Mouse (Mus musculus) left cerebral cortex, postnatal 25 days (tissue): ENCODE data around the gene Apeh. TPM values are rescaled to one million over a fixed set of nuclear protein-coding genes. Genes with fewer than 3 reads are reported as not detected.

Experiments used
- DNase-seq, 2 experiments: peaks; one replicate each; pipeline ENCODE4 v3.0.0; 2022; ENCODE audit warnings: low spot score in 2 of 2, mixed read lengths in 1 of 2
- intact Hi-C: fragments of 180-260 bp; cut with DNase I; formaldehyde crosslinking; loops from one replicate; pipeline ENCODE4 v1.15.1; 2025
- total RNA-seq, 2 experiments: library from RNA; stranded (reverse); gene quantifications; 2 replicates each; pipeline ENCODE4 v1.2.3; 2021

Gene Apeh
- total RNA-seq, 2 experiments from 2014 or later, result 29.8 to 36.9 TPM

GRCm38 (mm10) chr9:108121170-108121969 is 27.0 kb upstream of the Apeh start:
- no peak for DNase-seq
- intact Hi-C loops, result no loop called here

DNA sequence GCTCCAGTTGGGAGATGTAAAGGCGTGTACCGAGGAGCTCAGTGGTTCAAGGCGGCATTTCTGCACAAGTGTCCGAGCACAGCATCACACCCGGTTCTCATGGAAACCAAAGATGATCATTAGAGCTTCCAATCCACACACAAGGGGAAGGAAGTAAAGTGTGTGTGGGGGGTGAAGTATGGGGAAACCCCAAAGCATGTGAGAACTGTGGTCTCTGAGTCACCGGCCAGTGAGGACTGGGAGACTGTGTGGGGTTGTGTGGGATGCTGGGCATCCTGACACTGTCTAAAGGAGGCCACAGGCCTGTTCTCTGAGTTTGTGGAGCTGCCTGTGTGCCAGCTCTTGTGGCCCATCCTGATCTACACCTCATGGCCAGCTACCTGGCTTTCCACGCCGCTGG is 26.3 kb upstream of the Apeh start:
- intact Hi-C loops, result no loop called here
- DNase-seq, result no peak

GRCm38 (mm10) chr9:108119891-108120411 is 25.5 kb upstream of the Apeh start:
- intact Hi-C loops, result no loop called here

DNA sequence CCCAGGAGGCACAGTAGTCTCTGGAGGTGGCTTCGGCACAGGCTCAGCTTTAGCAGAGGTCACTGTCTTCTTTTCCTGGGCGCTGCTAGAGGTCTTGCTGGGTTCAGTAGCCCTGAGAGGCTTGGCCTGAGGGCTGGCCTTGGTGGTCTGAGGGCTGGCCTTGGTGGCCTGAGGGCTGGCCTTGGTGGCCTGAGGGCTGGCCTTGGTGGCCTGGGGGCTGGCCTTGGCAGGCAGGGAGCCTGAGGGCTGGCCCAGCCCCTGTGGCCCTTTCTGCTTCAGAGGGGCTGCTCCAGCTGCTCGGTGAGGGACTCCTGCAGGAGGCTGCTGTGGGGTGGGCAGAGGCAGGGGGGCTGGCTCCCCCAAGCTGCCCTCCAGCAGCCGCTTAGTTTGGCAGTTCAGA is 22.7 kb upstream of the Apeh start:
- intact Hi-C loops, result no loop called here
- no peak for DNase-seq

More at GRCm38 (mm10) chr9:108119891-108120411, 25.5 kb upstream of the Apeh start:
- peak in 1 of 2 experiments; percentile 57 for DNase-seq

DNA sequence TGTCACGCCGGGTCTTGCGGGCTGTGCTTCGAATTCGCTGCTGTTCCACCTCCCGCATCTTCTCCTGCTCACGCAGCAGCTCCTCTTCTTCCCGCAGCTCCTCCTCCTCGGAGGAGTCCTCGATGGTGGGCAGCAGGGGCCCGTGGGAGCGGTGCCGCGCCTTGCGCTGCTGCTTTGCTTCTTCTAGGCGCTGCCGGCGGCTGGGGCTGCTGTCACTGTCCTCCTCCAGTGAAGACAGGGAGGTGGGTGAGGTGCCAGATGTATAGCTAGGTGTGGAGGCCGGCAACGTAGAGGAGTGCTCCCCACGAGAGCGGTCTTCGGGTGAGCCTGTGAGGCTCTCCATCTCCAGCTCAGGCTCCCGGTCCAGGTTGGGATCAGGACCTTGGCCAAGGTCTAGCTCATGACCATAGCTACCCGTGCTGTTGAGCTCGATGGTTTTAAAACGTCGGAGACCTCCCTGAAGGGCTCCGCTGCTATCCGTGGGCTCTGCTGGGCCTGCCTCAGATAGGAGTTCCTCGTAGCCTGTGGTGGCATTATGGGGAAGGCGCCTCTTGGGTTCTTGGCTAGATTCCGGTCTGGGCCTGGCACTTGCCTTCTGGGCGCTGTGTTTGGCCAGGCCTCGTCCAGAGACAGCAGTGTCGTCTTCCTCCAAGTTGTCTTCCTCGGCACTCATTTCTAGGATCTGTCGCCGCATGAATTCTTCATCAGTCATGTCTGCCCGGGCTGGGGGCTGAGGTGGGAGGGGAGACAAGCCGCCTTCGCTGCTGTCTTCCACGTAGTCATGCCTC is 21.1 kb upstream of the Apeh start:
- DNase-seq, result peak; percentile 50 to 86
- intact Hi-C loops, result loop anchor here (1.0 kb wide), 1 partner anchor 22 kb away; no protein-coding TSS in a partner anchor

DNA sequence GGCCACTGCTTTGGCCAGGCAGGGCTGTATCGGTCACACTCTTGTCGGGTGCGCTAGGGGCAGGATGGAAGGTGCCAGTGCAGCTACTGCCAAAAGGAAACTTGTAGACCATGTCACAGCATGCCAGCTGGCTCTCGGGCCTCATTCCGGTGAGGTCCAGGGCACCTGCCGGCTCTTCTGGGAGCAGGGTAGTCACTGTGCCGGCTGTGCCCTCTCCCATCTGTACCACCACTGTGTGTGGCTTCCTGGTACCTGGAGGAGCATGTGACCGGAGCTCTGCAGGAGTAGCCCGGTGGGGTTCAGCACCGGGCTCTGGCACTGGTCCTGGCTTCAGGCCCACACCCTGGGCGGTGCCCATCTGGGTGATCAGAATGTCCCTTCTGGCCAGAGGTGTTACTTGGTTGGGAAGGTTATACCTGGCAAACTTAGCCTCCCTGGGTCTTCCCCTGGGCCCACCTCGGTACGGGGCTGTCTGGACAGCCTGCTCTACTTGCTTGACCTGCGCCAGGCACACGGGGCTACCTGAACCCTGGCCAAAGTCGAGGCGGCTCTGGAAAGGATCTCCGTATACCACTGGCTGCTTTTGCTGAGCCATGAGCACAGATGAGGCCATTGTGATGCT is 18.4 kb upstream of the Apeh start:
- intact Hi-C loops, result no loop called here
- DNase-seq, result no peak

- intact Hi-C loops, result no loop called here
- no peak for DNase-seq
Observed at GRCm38 (mm10) chr9:108111593-108112121, 17.3 kb upstream of the Apeh start.

DNA sequence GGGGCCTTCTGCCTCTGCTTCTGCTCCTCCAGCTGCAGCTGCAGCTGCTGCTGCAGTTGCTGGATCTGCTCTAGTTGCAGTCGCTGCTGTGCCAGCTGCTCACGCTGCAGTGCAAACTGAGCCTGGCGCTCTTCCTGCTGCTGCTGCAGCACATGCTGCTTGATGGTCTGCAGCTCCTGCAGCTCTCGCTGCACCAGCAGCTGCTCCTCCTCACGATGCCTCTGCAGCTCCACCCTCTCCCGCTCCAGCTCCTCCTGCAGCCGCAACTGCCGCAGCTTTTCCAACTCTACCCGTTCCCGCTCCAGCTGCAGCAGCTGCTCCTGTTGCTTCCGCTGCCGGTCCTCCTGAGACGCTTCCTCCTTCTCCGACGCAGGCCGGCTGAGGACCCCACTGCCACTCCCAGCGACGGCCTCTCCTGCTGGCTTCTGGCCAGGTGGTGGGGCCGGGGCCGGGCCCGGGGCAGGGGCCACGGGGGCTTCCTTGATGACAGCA is 16.7 kb upstream of the Apeh start:
- intact Hi-C loops, result no loop called here
- DNase-seq, result no peak

GRCm38 (mm10) chr9:108110160-108110559 is 15.8 kb upstream of the Apeh start:
- intact Hi-C loops, result no loop called here
- no peak for DNase-seq

GRCm38 (mm10) chr9:108107867-108108266 is 13.5 kb upstream of the Apeh start:
- no peak for DNase-seq
- intact Hi-C loops, result no loop called here

- no peak for DNase-seq
- intact Hi-C loops, result no loop called here
Observed at GRCm38 (mm10) chr9:108106090-108106489, 11.7 kb upstream of the Apeh start.

DNA sequence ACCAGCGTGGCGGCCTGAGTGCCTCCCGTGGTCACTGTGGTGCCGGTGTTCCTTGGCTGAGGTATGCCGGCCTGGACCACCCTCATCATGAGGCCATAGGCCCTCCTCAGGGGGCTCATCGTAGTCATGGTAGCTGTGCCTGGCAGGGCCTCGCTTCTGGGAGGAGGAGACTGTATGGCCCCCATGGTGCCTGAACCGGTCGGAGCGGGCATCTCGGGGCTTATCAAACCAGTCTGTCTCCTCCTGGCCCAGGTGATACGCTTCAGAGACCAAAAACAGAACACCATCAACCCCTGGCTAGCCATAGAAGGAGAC is 11.1 kb upstream of the Apeh start:
- DNase-seq, result no peak
- intact Hi-C loops, result no loop called here

- DNase-seq, result no peak
- intact Hi-C loops, result no loop called here
Observed at GRCm38 (mm10) chr9:108104766-108105548, 10.6 kb upstream of the Apeh start.

DNA sequence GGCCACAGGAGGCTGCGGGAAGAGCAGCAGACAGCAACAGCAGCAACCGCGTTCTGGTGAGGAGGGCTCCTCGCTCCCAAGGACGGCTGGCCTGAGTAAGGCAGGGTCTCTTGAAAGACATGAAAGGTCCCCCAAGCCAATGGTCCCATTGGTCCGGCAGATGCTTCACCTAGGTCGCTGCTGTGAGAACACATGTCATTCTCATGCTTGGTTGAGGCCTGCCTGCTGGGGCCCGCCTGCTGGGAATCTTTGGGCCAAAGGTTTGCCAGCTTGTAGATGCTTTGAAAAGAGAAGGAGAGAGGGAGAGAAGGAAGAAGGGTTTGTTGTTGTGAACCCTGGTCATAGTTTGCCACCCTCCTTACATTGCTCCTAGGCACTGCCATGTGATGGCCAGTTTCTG is 5.2 kb upstream of the Apeh start:
- intact Hi-C loops, result no loop called here
- no peak for DNase-seq

DNA sequence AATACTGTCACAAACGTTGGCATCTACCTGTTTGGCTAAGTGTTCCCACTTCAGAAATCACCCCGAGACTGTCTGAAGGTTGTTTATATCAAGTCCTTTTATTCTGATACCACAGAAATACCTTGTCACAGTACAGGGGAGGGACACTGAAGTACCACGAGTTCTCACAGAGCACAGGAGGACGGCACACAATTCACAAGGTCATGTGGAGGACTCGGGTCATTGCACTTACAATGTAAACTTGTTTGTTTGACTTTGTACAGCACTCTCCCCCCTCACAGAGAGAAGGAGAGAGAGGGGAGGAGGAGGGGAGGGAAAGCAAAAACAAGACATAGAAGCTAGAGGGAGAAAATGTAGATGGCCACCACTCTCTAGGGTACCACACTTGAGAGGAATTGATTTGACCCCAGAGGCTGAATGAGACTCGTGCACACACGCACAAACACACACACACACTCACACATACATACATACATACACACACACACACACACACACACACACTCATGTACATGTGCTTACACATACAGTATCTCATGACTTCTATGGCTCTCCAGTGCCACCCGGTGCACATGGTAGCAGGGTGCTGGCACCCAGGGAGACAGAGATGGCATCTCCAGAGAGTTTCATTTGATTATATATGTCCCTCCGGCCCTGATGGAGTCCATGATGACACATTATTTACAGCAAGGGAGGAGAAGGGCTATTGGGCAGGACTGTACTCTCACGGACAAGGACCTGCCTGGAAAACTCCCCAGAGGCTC is 1.7 kb upstream of the Apeh start:
- intact Hi-C loops, result loop anchor here (1.0 to 2.0 kb wide), 2 partner anchors 105 to 189 kb away; no protein-coding TSS in a partner anchor
- no peak for DNase-seq

DNA sequence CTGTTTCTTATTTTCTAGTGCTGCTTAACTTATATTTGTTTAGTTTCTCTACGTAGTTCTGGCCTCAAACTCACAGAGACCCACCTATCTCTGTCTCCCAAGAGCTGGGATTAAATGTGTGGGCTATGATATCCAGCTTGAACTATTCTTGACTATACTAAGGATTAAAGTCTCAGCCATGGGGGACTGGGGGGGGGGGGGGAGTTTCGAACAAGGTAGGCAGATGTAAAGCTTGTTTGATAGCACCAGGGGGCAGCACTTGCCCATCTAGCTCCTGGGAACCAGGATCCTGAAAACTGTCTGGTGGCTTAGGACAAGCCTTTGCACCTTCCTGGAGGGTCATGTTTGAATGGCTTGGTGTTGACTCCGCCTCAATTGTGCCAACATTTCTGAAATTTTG is 1.1 kb upstream of the Apeh start:
- intact Hi-C loops, result loop anchor here (1.0 to 2.0 kb wide), 2 partner anchors 106 to 189 kb away; no protein-coding TSS in a partner anchor
- peak; percentile 70 to 71 for DNase-seq

DNA sequence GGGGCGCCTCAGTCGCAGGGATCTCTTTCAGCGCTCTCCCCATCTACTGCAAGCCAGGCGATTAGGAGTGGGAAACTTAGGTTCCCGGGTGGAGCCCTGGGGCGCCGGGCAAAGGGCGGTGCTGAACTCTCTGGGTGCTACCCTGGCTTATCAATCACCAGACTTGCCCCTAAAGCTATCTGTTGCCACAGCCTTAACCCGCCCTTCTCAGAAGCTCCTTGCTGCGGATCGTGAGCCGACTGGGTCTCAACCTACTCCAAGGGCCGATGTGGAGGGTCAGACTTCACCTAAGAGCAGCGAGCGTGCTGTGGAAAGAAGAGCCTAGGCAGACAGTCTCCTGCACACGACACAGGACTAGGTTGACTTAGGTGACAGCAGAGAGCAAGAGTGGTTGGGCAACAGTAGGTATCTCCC is 599 bp upstream of the Apeh start:
- no peak for DNase-seq

DNA sequence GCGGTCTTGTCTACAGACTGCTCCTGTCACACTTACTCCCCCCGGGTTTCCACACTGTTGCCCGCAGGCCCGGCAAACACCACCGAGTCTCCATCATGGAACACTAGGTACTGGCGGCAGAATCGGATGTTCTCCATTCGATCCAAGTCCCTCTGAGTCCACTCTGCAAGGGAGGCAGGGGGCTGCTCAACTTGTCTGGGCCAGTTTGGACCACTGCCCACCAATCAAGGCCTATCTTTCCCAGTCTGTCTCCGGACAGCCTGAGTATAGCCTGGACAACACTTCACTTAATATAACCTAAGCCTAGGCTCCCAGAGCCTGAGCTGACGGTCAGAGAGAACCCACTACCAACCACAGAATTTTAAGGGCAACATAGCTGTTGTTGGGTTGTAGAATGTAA is 820 bp downstream of the Apeh start:
- intact Hi-C loops, result no loop called here

More for the DNA sequence above, 599 bp upstream of the Apeh start:
- intact Hi-C loops, result loop anchor here (1.0 to 2.0 kb wide), 2 partner anchors 106 to 190 kb away; no protein-coding TSS in a partner anchor

More for the DNA sequence above, 820 bp downstream of the Apeh start:
- no peak for DNase-seq
